Mouse (Mus musculus) left cerebral cortex, postnatal 36 days (tissue): ENCODE results near the gene Ncmap. TPM values are rescaled to one million over a fixed set of nuclear protein-coding genes. Genes with fewer than 3 reads are reported as not detected.
"Not testable (repeated sequence)": the region's sequence is repeated elsewhere in the genome, so short reads cannot be mapped to it uniquely, and the experiment has no call there.

Source experiments
- DNase-seq, 2 experiments: peaks; one replicate each; pipeline ENCODE4 v3.0.0; 2021 to 2022; ENCODE audit warnings: low spot score in 2 of 2, mixed read lengths in 1 of 2
- intact Hi-C: fragments of 180-260 bp; cut with DNase I; formaldehyde crosslinking; loops from one replicate; pipeline ENCODE4 v1.15.1; 2025
- microRNA-seq: library from miRNA; unstranded; fragments of <30 nt; microRNA quantifications from one replicate; pipeline ENCODE4 v1.2.0, GENCODE M21; 2022
- total RNA-seq, 2 experiments: library from RNA; stranded (reverse); gene quantifications; 2 replicates each; pipeline ENCODE4 v1.2.3; 2021

Ncmap gene
- total RNA-seq, 2 experiments from 2014 or later: 0.39 to 0.54 TPM

DNA sequence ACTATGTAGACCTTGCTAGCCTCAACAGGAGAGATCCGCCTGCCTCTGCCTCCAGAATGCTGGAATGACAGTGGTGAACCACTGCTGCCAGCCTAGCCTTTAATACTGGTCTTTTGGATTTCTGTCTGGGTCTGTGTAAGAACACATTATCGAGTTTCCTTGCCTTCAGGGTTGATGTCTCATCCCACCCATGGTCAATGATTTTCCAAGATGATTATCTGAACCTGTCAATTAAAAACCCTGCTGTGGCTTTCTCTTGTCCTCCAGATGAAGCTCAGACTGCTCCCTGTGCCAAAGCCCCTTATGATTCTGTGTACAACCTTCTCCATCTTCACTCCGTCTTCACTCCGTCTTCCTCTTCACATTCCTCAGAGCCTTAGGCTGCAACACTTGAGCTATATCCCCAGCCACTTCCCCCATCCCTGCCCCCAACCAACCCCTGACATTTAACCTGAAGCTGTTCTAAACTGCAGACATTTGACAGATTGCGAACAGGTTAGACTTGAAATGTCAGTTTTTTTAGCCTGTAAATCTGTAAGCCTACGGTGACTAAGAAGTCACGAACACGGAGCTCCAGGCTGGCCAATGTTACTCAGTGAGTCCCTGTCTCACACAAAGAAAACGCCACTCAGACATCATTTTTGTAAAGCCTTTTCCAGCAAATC lies 42.0 kb downstream of the Ncmap start:
- DNase-seq: no peak
- intact Hi-C loops: loop anchor here (5.0 kb wide), 1 partner anchor 56 kb away; no protein-coding TSS in a partner anchor

GRCm38 (mm10) chr4:135354751-135355150 lies 43.3 kb downstream of the Ncmap start:
- DNase-seq: not testable (repeated sequence)
- intact Hi-C loops: loop anchor here (5.0 kb wide), 1 partner anchor 58 kb away; no protein-coding TSS in a partner anchor

- intact Hi-C loops: loop anchor here (2.0 kb wide), 1 partner anchor 503 kb away; no protein-coding TSS in a partner anchor
- DNase-seq: peak in 1 of 2 experiments; percentile 6
Observed at GRCm38 (mm10) chr4:135353794-135354450, 44.1 kb downstream of the Ncmap start.

DNA sequence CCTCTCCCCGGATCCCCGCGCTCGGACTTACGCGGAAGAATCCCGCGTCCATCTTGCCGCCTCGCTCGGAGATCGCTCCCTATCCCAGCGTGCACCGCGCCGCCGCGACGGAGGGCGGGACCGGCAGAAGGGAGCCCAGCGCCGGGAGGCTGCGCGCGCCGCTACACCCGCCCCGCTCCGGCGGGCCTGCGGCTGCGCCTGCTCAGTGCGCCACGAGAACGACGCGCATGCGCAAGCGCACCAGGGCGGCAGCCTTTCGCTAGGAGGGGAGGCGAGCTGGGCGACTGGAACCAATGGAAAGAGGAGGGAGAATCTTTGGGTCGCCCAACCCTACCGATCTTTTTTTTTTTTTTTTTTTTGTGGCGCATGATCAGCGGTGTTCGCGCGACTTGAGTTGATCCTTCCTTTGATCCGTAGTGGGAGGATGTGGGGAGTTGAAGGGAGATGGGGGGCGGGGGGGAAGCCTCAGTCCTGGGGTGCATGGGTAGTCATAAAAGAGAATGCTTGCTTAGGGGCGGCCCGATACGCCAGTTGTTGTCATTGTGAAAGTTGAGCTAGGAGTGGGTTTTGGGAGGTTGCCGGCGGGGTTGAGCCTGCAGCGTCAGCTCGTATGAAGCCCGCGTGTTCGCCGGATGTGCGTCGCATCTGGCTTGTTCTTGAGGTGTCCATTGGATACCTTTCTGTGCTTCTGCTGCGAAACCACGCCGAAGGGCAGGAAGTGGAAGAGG lies 44.8 kb downstream of the Ncmap start, which contains the start of gene Srrm1:
Srrm1 (minus strand) TSS at position 256 of the 728 bp plus-strand sequence.
- intact Hi-C loops: loop anchor here (2.0 kb wide), 1 partner anchor 504 kb away; no protein-coding TSS in a partner anchor
- peak; percentile 98 to 100 for DNase-seq

DNA sequence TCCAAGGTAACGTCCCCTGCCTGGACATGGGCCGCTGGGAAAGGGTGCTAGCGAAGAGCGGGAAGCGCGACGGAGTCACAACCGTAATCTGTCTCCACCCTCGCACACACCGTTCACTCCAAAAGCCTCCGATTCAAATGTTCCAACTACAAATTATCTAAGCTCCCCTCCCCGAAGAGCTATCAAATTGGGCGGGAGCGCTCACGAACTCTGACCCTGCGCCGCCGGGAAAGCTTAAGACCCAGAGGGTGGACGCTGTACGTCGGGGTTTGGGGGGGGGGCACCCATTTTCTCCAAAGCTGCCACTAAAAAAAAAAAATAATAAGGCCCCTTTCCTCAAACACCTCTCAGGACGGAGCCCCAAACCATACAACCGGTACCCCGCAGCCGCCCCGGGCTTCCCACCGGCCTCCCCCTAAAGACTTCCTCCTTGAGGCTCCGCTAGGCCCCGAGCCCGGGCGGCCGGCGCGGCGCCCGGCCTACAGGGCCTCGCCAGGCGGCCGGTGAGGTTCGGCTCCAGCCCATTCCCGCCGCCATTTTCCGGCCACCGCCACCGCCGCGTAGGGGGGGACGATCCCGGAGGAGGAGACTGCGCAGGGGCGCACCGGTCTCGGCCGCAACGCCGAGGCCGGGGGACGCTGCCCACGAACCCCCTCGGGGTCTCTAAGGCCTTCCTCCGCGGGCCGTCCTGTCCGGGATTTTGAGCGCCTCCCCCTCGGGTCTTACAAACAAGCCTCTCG lies 45.5 kb downstream of the Ncmap start:
- DNase-seq: no peak
- intact Hi-C loops: loop anchor here (2.0 kb wide), 1 partner anchor 504 kb away; no protein-coding TSS in a partner anchor

- intact Hi-C loops: no loop called here
- DNase-seq: no peak
Observed at GRCm38 (mm10) chr4:135337376-135337942, 60.6 kb downstream of the Ncmap start.

DNA sequence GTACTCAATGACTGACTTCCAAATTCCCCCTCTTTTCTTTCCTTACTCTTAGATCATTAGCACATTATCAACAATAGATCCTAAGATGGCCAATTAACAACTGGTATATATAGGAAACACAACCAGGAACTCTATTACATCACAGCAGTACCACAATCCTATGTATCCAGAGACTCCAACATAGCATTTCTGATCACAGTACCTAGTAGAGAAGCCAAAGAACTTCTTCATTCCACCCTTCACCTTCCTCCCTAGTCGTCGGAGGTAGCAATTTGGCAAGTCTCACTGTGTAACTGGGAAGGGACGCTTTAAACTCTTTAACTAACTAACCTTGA lies 62.0 kb downstream of the Ncmap start:
- no peak for DNase-seq

GRCm38 (mm10) chr4:135335327-135336022 lies 62.6 kb downstream of the Ncmap start:
- no peak for DNase-seq
- intact Hi-C loops: no loop called here

More for the DNA sequence above, 62.0 kb downstream of the Ncmap start:
- intact Hi-C loops: no loop called here

GRCm38 (mm10) chr4:135326469-135326868 lies 71.6 kb downstream of the Ncmap start:
- intact Hi-C loops: no loop called here
- no peak for DNase-seq

GRCm38 (mm10) chr4:135326046-135326445 lies 72.0 kb downstream of the Ncmap start:
- intact Hi-C loops: no loop called here

GRCm38 (mm10) chr4:135323021-135323420 lies 75.0 kb downstream of the Ncmap start:
- intact Hi-C loops: no loop called here
- DNase-seq: no peak

More at GRCm38 (mm10) chr4:135326046-135326445, 72.0 kb downstream of the Ncmap start:
- no peak for DNase-seq

Small RNAs within 50 kb of the gene (microRNA-seq; reads per million reads assigned to microRNA genes)
- gene Mir700: 510 reads per million, percentile 72 among the genes with 10 or more reads in this experiment

Other genes starting within 250 kb of the Ncmap start
- 10 to 100 TPM; 33.8 to 36.2 TPM for gene Clic4, start 125.4 kb downstream of the Ncmap start, total RNA-seq
- 100 to 1,000 TPM; 101 to 153 TPM for gene Srrm1, start 44.9 kb downstream of the Ncmap start, total RNA-seq
- 10 to 100 TPM; 25.3 to 30.3 TPM for gene Rcan3, start 35.6 kb upstream of the Ncmap start, total RNA-seq
- gene Stpg1, start 96.6 kb upstream of the Ncmap start, total RNA-seq: 1 to 10 TPM; 1.0 to 1.9 TPM
- 100 to 1,000 TPM; 107 to 108 TPM for gene Nipal3, start 96.8 kb upstream of the Ncmap start, total RNA-seq
- 1 to 10 TPM; 1.2 to 1.6 TPM for gene Grhl3, start 175.4 kb upstream of the Ncmap start, total RNA-seq